Mouse (Mus musculus) retina, embryonic 14.5 days (tissue): ENCODE results near the gene Pdia4.
"Not testable (repeated sequence)": the region's sequence is repeated elsewhere in the genome, so short reads cannot be mapped to it uniquely, and the experiment has no call there.

ENCODE experiments used
- DNase-seq: peaks from one replicate; pipeline ENCODE4 v3.0.0-alpha.2; 2015; ENCODE audit warnings: low spot score

Gene Pdia4

DNA sequence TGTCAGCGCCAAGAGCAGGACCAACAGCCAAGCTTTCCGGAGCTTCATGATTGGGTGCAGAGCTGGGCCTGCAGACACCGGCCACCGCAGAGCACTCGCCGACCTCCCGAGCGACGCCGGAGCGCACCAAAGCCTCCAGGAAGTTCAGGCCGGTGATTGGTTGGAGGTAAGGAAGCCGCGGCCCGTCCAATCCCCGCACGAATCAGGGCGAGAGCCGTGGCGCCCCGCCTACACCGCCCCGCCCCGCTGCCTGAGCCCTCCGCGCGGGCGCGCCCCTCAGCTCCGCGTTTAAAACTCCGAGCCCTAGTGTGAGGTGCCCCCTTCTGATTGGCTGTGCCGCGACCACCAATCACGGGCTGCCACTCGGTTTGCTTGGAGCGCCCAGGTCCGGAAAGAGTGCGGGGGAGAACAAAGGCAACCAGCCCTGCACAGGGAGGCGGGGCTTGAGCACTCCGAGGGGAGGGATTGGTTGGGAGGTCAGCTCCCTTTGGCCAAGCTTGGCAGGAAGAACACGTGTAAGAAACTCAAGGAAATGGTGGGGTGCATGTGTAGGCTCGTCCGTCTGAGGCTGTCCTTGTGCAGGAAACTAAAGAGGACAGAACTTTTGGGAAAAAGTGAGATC is at the start of gene Pdia4:
Gene Pdia4, minus strand, starts transcription at position 174 of the 622 bp plus-strand sequence.
- DNase-seq: peak; percentile 99

GRCm38 (mm10) chr6:47857729-47858128 is 44.5 kb upstream of the Pdia4 start:
- not testable (repeated sequence) for DNase-seq

- no peak for DNase-seq
These were observed 44.0 kb upstream of the Pdia4 start for GRCm38 (mm10) chr6:47857241-47857640.

DNA sequence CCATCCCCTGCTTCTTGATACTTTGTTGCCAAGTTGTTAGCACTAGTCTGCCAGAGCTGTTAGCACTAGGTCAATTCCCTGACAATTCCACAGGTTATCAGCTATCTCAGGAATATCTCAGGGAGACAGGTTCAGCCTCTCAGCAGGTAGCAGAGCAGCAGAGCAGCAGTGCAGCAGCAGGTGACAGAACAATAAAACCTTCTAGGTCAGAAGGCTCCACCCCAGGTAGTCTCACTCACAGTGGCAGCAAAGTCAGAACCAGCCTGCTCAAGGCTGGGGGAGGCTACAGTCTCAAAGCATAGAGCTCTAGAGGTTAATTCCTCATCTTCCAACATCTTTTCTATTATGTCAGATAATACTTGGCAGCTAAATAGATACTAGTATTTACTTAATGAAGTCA is 32.5 kb upstream of the Pdia4 start:
- no peak for DNase-seq

DNA sequence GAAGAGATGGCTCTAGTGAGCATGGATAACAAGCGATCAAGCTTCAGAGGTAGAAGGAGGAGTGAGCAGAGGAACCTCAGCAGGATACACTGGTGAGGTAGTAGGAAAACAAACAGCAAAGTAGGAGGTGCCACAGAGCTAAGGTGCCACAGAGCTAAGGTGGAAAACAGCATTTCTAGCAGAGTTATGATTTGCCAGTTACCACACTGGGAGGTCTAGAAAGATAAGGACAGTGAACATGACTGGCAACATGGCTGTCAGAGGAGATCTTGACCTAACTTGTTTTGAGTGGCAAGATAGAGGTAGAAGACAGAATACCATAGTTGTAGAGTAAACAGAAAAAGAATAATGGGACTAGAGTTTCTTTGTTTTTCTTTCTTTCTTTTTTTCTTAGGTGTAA is 29.1 kb upstream of the Pdia4 start:
- DNase-seq: no peak

GRCm38 (mm10) chr6:47841831-47842230 is 28.6 kb upstream of the Pdia4 start:
- no peak for DNase-seq

DNA sequence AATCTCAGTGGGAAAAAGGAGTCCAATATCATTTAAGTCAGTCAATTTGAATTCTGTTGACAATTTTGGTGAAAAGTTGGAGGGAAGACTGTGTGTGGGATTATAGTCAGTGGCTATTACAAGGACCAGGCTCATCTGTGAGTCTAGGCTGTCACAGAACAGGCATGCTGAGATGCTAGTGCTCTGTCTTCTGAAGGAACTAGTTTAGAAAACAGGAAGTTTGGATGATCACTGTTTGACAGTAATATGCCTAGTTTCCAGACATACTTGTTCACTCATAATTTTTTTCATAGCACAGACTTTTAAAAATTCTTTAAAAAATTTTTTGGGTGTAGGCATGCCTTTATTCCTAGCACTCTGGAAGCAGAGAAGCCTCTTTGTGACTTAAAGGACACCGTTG is 27.8 kb upstream of the Pdia4 start:
- no peak for DNase-seq

- DNase-seq: no peak
These were observed 24.4 kb upstream of the Pdia4 start for GRCm38 (mm10) chr6:47837630-47838029.

DNA sequence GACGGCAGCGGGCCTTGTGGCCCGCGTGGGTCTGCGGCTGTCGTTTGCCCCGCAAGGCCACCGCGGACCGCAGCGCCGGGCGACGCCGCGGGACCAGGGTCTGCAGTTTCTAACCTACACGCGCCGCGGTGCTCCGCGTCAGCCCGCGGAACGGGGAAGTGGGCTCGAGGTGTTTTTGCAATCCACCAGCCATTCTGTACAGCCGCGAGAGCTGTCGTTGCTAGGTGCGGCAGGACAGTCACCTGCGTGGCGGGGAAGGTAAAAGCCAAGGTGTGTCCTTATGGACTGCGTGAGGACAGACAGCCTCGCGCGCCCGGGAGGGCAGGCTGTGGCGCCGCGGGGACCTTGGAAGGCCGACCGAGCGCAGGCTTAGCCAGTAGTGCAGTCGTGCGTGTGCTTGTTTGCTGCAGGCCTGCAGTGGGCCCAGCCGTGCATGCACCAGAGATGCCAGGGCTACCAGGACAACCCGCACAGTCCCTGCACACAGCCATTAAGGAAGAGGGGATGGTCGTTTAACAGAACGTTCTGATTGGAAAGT is 22.8 kb upstream of the Pdia4 start:
- peak; percentile 70 for DNase-seq

GRCm38 (mm10) chr6:47835482-47835983 is 22.3 kb upstream of the Pdia4 start, which contains the start of gene Zfp398:
TSS of gene Zfp398 (plus strand) at chr6:47835661.
- peak; percentile 96 for DNase-seq

DNA sequence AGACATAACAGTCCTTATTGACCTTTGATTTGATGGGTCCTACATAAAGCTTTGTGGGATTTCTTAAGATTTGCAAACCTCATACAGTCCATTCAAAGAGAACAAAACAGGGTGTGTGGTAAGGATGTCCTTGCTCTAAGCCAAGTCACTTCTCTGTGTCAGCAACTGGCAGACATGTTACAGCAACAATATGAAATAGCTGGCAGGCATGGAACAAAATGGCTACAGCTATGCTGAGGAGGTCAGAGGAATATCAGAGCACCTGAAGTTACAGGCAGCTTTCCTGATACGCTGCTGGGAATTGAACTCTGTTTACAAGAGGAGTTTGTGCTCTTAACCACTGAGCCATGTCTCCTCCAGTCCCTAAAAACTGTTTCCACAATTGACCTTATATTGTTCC is 19.0 kb upstream of the Pdia4 start:
- DNase-seq: no peak

GRCm38 (mm10) chr6:47830104-47831078 is 17.2 kb upstream of the Pdia4 start, which contains the start of gene Zfp786:
TSS of gene Zfp786 (minus strand) at chr6:47830867.
- peak; percentile 94 for DNase-seq

GRCm38 (mm10) chr6:47828950-47829349 is 15.7 kb upstream of the Pdia4 start:
- peak; percentile 64 for DNase-seq

- DNase-seq: no peak
These were observed 14.2 kb upstream of the Pdia4 start for GRCm38 (mm10) chr6:47827462-47827861.

GRCm38 (mm10) chr6:47824241-47824640 is 11.0 kb upstream of the Pdia4 start:
- DNase-seq: no peak

GRCm38 (mm10) chr6:47821776-47822175 is 8.5 kb upstream of the Pdia4 start:
- no peak for DNase-seq

GRCm38 (mm10) chr6:47821236-47821635 is 8.0 kb upstream of the Pdia4 start:
- DNase-seq: no peak

DNA sequence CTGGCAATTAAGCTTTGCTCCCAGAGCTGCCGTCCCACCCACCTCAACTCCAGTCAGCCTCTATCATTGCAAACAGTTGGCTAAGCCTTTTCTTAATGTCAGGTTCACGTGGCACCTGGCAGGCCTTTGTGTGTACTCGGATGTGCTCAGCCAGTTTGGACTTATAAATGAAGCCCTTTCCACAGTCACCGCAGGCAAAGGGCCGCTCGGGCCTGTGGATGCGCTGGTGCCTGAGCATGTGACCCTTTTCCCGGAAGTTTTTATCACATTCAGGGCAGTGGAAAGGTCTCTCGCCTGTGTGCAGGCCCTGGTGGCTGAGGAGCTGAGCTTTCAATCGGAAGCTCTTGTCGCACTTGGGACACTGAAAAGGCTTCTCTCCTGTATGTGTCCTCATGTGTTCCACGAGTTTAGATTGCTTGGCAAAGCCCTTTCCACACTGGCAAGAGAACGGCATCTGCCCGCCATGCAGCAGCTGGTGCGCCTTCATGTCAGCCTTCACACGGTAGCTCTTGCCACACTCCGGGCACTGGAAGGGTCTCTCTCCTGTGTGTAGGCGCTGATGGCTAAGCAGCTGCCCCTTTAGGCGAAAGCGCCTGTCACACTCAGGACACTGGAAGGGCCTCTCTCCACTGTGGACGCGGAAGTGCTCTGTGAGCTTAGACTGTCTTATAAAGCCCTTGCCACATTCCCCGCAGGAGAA is 6.5 kb upstream of the Pdia4 start:
- DNase-seq: no peak

DNA sequence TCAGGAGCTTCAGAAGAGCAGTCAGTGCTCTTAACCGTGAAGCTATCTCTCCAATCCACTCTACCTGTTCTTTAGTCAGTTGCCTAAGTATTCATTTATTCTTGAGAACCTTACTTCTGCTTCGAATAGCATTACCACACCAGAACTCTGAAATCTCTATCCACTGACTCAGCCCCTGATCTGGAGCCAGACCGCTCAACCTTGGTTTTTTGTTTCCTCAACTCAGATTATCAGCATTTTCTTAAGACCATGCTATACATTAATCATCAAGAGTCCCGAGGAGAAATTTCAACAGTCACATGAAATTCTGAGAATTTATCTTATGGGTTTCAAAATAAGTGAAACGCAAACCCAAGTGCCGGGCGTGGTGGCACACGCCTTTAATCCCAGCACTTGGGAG is 5.5 kb upstream of the Pdia4 start:
- no peak for DNase-seq

- no peak for DNase-seq
These were observed 2.9 kb upstream of the Pdia4 start for GRCm38 (mm10) chr6:47816151-47816550.

GRCm38 (mm10) chr6:47812271-47812915 is 837 bp downstream of the Pdia4 start:
- no peak for DNase-seq
